Mouse (Mus musculus) liver, embryonic 15.5 days (tissue): ENCODE measurements around the gene Slc22a21. TPM values are rescaled to one million over a fixed set of nuclear protein-coding genes. Genes with fewer than 3 reads are reported as not detected.

Experiments used
- ATAC-seq: fragments of 200-750 bp; cut with Nextera tagmentation; 2 replicates; pipeline ENCODE4 v1.8.0; 2017; ENCODE audit warnings: moderate number of reproducible peaks, mild to moderate bottlenecking, moderate library complexity; ENCODE audit not compliant: insufficient read depth
- H3K27ac ChIP-seq: fragments of 300-500 bp; sonication (generic); replicated peaks from 2 replicates; pipeline ENCODE4 v1.5.1; 2015; ENCODE audit warnings: mild to moderate bottlenecking, inconsistent platforms
- H3K27me3 ChIP-seq: fragments of 300-500 bp; sonication (generic); 2 replicates; pipeline ENCODE4 v1.6.1; 2015; ENCODE audit warnings: mild to moderate bottlenecking, inconsistent platforms
- H3K36me3 ChIP-seq: fragments of 300-500 bp; sonication (generic); replicated peaks from 2 replicates; pipeline ENCODE4 v1.6.1; 2015; ENCODE audit warnings: moderate library complexity, mild to moderate bottlenecking, inconsistent platforms
- H3K4me1 ChIP-seq: fragments of 300-500 bp; sonication (generic); replicated peaks from 2 replicates; pipeline ENCODE4 v1.6.1; 2015; ENCODE audit warnings: inconsistent platforms
- H3K4me2 ChIP-seq: fragments of 300-500 bp; sonication (generic); 2 replicates; pipeline ENCODE4 v1.6.1; 2015; ENCODE audit warnings: moderate library complexity, mild to moderate bottlenecking, inconsistent platforms
- H3K4me3 ChIP-seq: fragments of 300-500 bp; sonication (generic); replicated peaks from 2 replicates; pipeline ENCODE4 v1.5.1; 2015; ENCODE audit warnings: mild to moderate bottlenecking, inconsistent platforms
- H3K9ac ChIP-seq: fragments of 300-500 bp; sonication (generic); 2 replicates; pipeline ENCODE4 v1.6.1; 2015; ENCODE audit warnings: moderate library complexity, mild to moderate bottlenecking, inconsistent platforms
- H3K9me3 ChIP-seq: fragments of 300-500 bp; sonication (generic); replicated peaks from 2 replicates; pipeline ENCODE4 v1.6.1; 2016; ENCODE audit warnings: inconsistent platforms
- WGBS: fragments of 180-500 bp; shearing (Covaris S2); methylation state at CpG from one replicate; pipeline ENCODE4 v1.1.7; 2015; ENCODE audit warnings: mixed read lengths; ENCODE audit not compliant: insufficient replicate concordance; 5-methylcytosine and 5-hydroxymethylcytosine counted together
- polyA plus RNA-seq: library from polyadenylated mRNA; unstranded; fragments of >200 nt; fragmentation: Nextera tagmentation; extraction: Ambion mirVana; gene quantifications from 2 replicates; pipeline ENCODE4 v1.2.1, GENCODE M21; 2015

Slc22a21 gene
- 1.1 and 1.8 TPM in 2 replicates for polyA plus RNA-seq

GRCm38 (mm10) chr11:53979788-53980621 lies at the start of gene Slc22a21:
TSS of gene Slc22a21 (minus strand) at chr11:53980332.
- Histone ChIP-seq H3K27ac (no peak within 1 kb of the TSS), H3K9me3 (no peaks in the 10 kb centered on the region), H3K27me3 (peaks cover 16% of the 10 kb centered on the region), H3K4me1 (peaks cover 18% of the 10 kb centered on the region), H3K36me3 (peaks cover 27% of the 10 kb centered on the region), H3K4me3 (peak within 1 kb of the TSS; percentile 59), H3K9ac (peak within 1 kb of the TSS; percentile 60), H3K4me2 (peak within 1 kb of the TSS; percentile 96)
- 1% methylated on average over 73 of the region's 73 CpGs for WGBS
- peak; percentile 91 for ATAC-seq

- Histone ChIP-seq H3K9ac (peak overlapping the region; percentile 92), H3K9me3 (no peaks in the 10 kb centered on the region), H3K4me3 (peak overlapping the region; percentile 91), H3K27me3 (no peaks in the 10 kb centered on the region), H3K4me1 (peaks cover 44% of the 10 kb centered on the region), H3K36me3 (peaks cover 17% of the 10 kb centered on the region), H3K4me2 (peak overlapping the region; percentile 79), H3K27ac (peak overlapping the region; percentile 96)
- WGBS: 40% methylated on average over 4 of the region's 4 CpGs
- no peak for ATAC-seq
These were observed 48.9 kb upstream of the Slc22a21 start for GRCm38 (mm10) chr11:54028997-54029396.

GRCm38 (mm10) chr11:54028044-54028951 lies 48.2 kb upstream of the Slc22a21 start, which contains the start of gene Slc22a4:
TSS of gene Slc22a4 (minus strand) at chr11:54028090.
- H3K9me3 ChIP-seq: no peaks in the 10 kb centered on the region
- peaks cover 51% of the 10 kb centered on the region for H3K4me1 ChIP-seq
- no peaks in the 10 kb centered on the region for H3K27me3 ChIP-seq
- ATAC-seq: peak; percentile 85
- peak within 1 kb of the TSS; percentile 91 for H3K4me3 ChIP-seq
- peak within 1 kb of the TSS; percentile 96 for H3K27ac ChIP-seq
- H3K36me3 ChIP-seq: peaks cover 22% of the 10 kb centered on the region
- 2% methylated on average over 61 of the region's 61 CpGs for WGBS
- peak within 1 kb of the TSS; percentile 92 for H3K9ac ChIP-seq
- H3K4me2 ChIP-seq: peak within 1 kb of the TSS; percentile 79

- Histone ChIP-seq H3K4me1 (peaks cover 60% of the 10 kb centered on the region), H3K27me3 (no peaks in the 10 kb centered on the region), H3K9ac (peak overlapping the region; percentile 92), H3K27ac (peak overlapping the region; percentile 96), H3K4me2 (peak overlapping the region; percentile 79), H3K4me3 (peak overlapping the region; percentile 91), H3K36me3 (peaks cover 31% of the 10 kb centered on the region), H3K9me3 (no peaks in the 10 kb centered on the region)
- 7% methylated on average over 31 of the region's 31 CpGs for WGBS
- no peak for ATAC-seq
These were observed 47.3 kb upstream of the Slc22a21 start for GRCm38 (mm10) chr11:54027131-54028043.

- 20% methylated on average over 1 of the region's 1 CpGs for WGBS
- H3K9me3 ChIP-seq: no peaks in the 10 kb centered on the region
- H3K4me1 ChIP-seq: peaks cover 69% of the 10 kb centered on the region
- H3K27ac ChIP-seq: peak overlapping the region; percentile 96
- no peaks in the 10 kb centered on the region for H3K27me3 ChIP-seq
- peak; percentile 84 for ATAC-seq
- peak overlapping the region; percentile 79 for H3K4me2 ChIP-seq
- H3K9ac ChIP-seq: peak overlapping the region; percentile 92
- H3K36me3 ChIP-seq: peaks cover 39% of the 10 kb centered on the region
- peak overlapping the region; percentile 91 for H3K4me3 ChIP-seq
These were observed 46.4 kb upstream of the Slc22a21 start for GRCm38 (mm10) chr11:54026491-54027041.

GRCm38 (mm10) chr11:54021396-54022093 lies 41.4 kb upstream of the Slc22a21 start:
- Histone ChIP-seq H3K9me3 (no peaks in the 10 kb centered on the region), H3K9ac (no peak overlapping the region), H3K36me3 (peaks cover 80% of the 10 kb centered on the region), H3K4me1 (peaks cover 70% of the 10 kb centered on the region), H3K4me2 (peak overlapping the region; percentile 79; the same call in 1 of the 2 replicates), H3K4me3 (no peak overlapping the region), H3K27me3 (no peaks in the 10 kb centered on the region), H3K27ac (peak overlapping the region; percentile 30; the same call in 1 of the 2 replicates)
- 89% methylated on average over 5 of the region's 5 CpGs for WGBS
- ATAC-seq: no peak

- WGBS: 79% methylated on average over 3 of the region's 3 CpGs
- Histone ChIP-seq H3K4me1 (peaks cover 51% of the 10 kb centered on the region), H3K4me3 (no peak overlapping the region), H3K27me3 (no peaks in the 10 kb centered on the region), H3K9me3 (no peaks in the 10 kb centered on the region), H3K36me3 (peaks cover 84% of the 10 kb centered on the region), H3K9ac (no peak overlapping the region), H3K4me2 (no peak overlapping the region), H3K27ac (0 out of 2 replicates have a peak overlapping the region, but pooled peaks have one; percentile 26)
- ATAC-seq: no peak
These were observed 39.0 kb upstream of the Slc22a21 start for GRCm38 (mm10) chr11:54018893-54019732.

- no peak overlapping the region for H3K4me2 ChIP-seq
- ATAC-seq: no peak
- H3K27me3 ChIP-seq: no peaks in the 10 kb centered on the region
- H3K27ac ChIP-seq: no peak overlapping the region
- no peak overlapping the region for H3K9ac ChIP-seq
- H3K4me1 ChIP-seq: peaks cover 37% of the 10 kb centered on the region
- H3K9me3 ChIP-seq: no peaks in the 10 kb centered on the region
- peaks cover 86% of the 10 kb centered on the region for H3K36me3 ChIP-seq
- 52% methylated on average over 4 of the region's 4 CpGs for WGBS
- no peak overlapping the region for H3K4me3 ChIP-seq
These were observed 37.5 kb upstream of the Slc22a21 start for GRCm38 (mm10) chr11:54017596-54017995.

GRCm38 (mm10) chr11:54016051-54016450 lies 35.9 kb upstream of the Slc22a21 start:
- 87% methylated on average over 8 of the region's 8 CpGs for WGBS
- no peak overlapping the region for H3K4me3 ChIP-seq
- no peak for ATAC-seq
- no peaks in the 10 kb centered on the region for H3K27me3 ChIP-seq
- H3K9me3 ChIP-seq: no peaks in the 10 kb centered on the region
- H3K36me3 ChIP-seq: peaks cover 86% of the 10 kb centered on the region
- peaks cover 33% of the 10 kb centered on the region for H3K4me1 ChIP-seq
- H3K27ac ChIP-seq: no peak overlapping the region
- H3K4me2 ChIP-seq: no peak overlapping the region
- H3K9ac ChIP-seq: no peak overlapping the region
